Mouse (Mus musculus) bone marrow, adult 2 months (tissue): Measurements from ENCODE around the gene Gm42421.

Source experiments
- CTCF ChIP-seq: fragments of 200-500 bp; IDR thresholded peaks from 2 replicates; pipeline ENCODE4 v1.5.1; 2011; ENCODE audit warnings: low read length, control low read depth; ENCODE audit not compliant: control insufficient read depth, insufficient read depth
- POLR2A ChIP-seq: fragments of 200-500 bp; IDR thresholded peaks from 2 replicates; pipeline ENCODE4 v1.6.1; 2011; ENCODE audit warnings: low read depth, mild to moderate bottlenecking, control low read depth, low read length, borderline replicate concordance; ENCODE audit not compliant: control insufficient read depth

- TF ChIP-seq CTCF: no peak
- no peak for TF ChIP-seq POLR2A
Observed at GRCm38 (mm10) chr5:143906429-143906828, 21.5 kb upstream of the Gm42421 start.
